Mouse (Mus musculus) heart, postnatal 0 days (tissue): ENCODE results near the gene Crtc1. TPM values are rescaled to one million over a fixed set of nuclear protein-coding genes. Genes with fewer than 3 reads are reported as not detected.

Experiments used
- ATAC-seq: fragments of 200-750 bp; cut with Nextera tagmentation; 2 replicates; pipeline ENCODE4 v1.8.0; 2017; ENCODE audit warnings: low read depth, moderate number of reproducible peaks, moderate library complexity; ENCODE audit not compliant: insufficient read depth
- DNase-seq: peaks from one replicate; pipeline ENCODE4 v3.0.0-alpha.2; 2016; ENCODE audit warnings: low spot score
- H3K27ac ChIP-seq: fragments of 300-500 bp; sonication (generic); 2 replicates; pipeline ENCODE4 v1.5.1; 2014; ENCODE audit warnings: low read depth, mild to moderate bottlenecking
- H3K27me3 ChIP-seq: fragments of 300-500 bp; sonication (generic); 2 replicates; pipeline ENCODE4 v1.6.1; 2014; ENCODE audit warnings: low read length, mixed read lengths; ENCODE audit not compliant: control insufficient read depth, insufficient read depth
- H3K36me3 ChIP-seq: fragments of 300-500 bp; sonication (generic); replicated peaks from 2 replicates; pipeline ENCODE4 v1.6.1; 2014; ENCODE audit warnings: low read length, mixed read lengths; ENCODE audit not compliant: control insufficient read depth, insufficient read depth
- H3K4me1 ChIP-seq: fragments of 300-500 bp; sonication (generic); 2 replicates; pipeline ENCODE4 v1.6.1; 2014; ENCODE audit warnings: antibody characterized with exemption; ENCODE audit not compliant: control insufficient read depth, insufficient read depth
- H3K4me2 ChIP-seq: fragments of 300-500 bp; sonication (generic); 2 replicates; pipeline ENCODE4 v1.6.1; 2014; ENCODE audit warnings: low read depth, mild to moderate bottlenecking, low read length, moderate library complexity
- H3K4me3 ChIP-seq: fragments of 300-500 bp; sonication (generic); 2 replicates; pipeline ENCODE4 v1.5.1; 2014; ENCODE audit warnings: low read depth, low read length
- H3K9ac ChIP-seq: fragments of 300-500 bp; sonication (generic); replicated peaks from 2 replicates; pipeline ENCODE4 v1.6.1; 2014; ENCODE audit warnings: low read depth, low read length, mixed read lengths
- H3K9me3 ChIP-seq: fragments of 300-500 bp; sonication (generic); replicated peaks from 2 replicates; pipeline ENCODE4 v1.6.1; 2016; ENCODE audit warnings: low read length; ENCODE audit not compliant: control insufficient read depth
- CTCF ChIP-seq: IDR thresholded peaks from 2 replicates; pipeline ENCODE4 v1.5.1; 2016; ENCODE audit warnings: antibody characterized with exemption, control low read depth, low read depth
- EP300 ChIP-seq: IDR thresholded peaks from 2 replicates; pipeline ENCODE4 v1.6.1; 2016; ENCODE audit warnings: antibody characterized with exemption, low read depth
- WGBS: fragments of 180-500 bp; shearing (Covaris S2); extraction: QIAGEN DNeasy Blood & Tissue Kit; methylation state at CpG from one replicate; pipeline ENCODE4 v1.1.7; 2014; 5-methylcytosine and 5-hydroxymethylcytosine counted together
- polyA plus RNA-seq: library from polyadenylated mRNA; unstranded; fragments of >200 nt; fragmentation: Nextera tagmentation; extraction: Ambion mirVana; gene quantifications from 2 replicates; pipeline ENCODE4 v1.2.1, GENCODE M21; 2015
- total RNA-seq: library from RNA; depleted of rRNA; stranded (reverse); fragments of >200 nt; gene quantifications from 2 replicates; pipeline ENCODE4 v1.2.3, GENCODE M21; 2014; ENCODE audit warnings: low replicate concordance

The Crtc1 gene
- total and polyA plus RNA-seq, 2 experiments from 2014 or later, result 6.0 to 6.9 TPM

GRCm38 (mm10) chr8:70457882-70458281 is 18.5 kb upstream of the Crtc1 start:
- 89% methylated on average over 6 of the region's 6 CpGs for WGBS
- no peak for ATAC-seq
- H3K27ac ChIP-seq, result no peak overlapping the region

GRCm38 (mm10) chr8:70456996-70457395 is 17.6 kb upstream of the Crtc1 start:
- no peak overlapping the region for H3K4me2 ChIP-seq
- no peak for DNase-seq
- peaks cover 12% of the 10 kb centered on the region for H3K4me1 ChIP-seq
- H3K4me3 ChIP-seq, result no peak overlapping the region
- H3K27me3 ChIP-seq, result 0 out of 2 replicates have a peak, but pooled peaks cover 2% of the 10 kb centered on the region
- no peak overlapping the region for H3K27ac ChIP-seq
- H3K36me3 ChIP-seq, result peaks cover 2% of the 10 kb centered on the region; the same call in 1 of the 2 replicates
- 89% methylated on average over 1 of the region's 1 CpGs for WGBS
- TF ChIP-seq CTCF, result no peak
- no peak for TF ChIP-seq EP300
- H3K9ac ChIP-seq, result no peak overlapping the region
- ATAC-seq, result no peak
- H3K9me3 ChIP-seq, result no peaks in the 10 kb centered on the region

More at GRCm38 (mm10) chr8:70457882-70458281, 18.5 kb upstream of the Crtc1 start:
- H3K4me2 ChIP-seq, result no peak overlapping the region
- no peak for TF ChIP-seq CTCF
- no peak for TF ChIP-seq EP300
- H3K27me3 ChIP-seq, result no peaks in the 10 kb centered on the region
- H3K36me3 ChIP-seq, result no peaks in the 10 kb centered on the region
- no peak overlapping the region for H3K9ac ChIP-seq
- H3K4me3 ChIP-seq, result no peak overlapping the region
- no peak for DNase-seq
- H3K4me1 ChIP-seq, result peaks cover 12% of the 10 kb centered on the region
- no peaks in the 10 kb centered on the region for H3K9me3 ChIP-seq

- H3K36me3 ChIP-seq, result peaks cover 10% of the 10 kb centered on the region
- peaks cover 7% of the 10 kb centered on the region for H3K4me1 ChIP-seq
- H3K27me3 ChIP-seq, result 0 out of 2 replicates have a peak, but pooled peaks cover 10% of the 10 kb centered on the region
- no peak overlapping the region for H3K4me2 ChIP-seq
- peak; percentile 40 for DNase-seq
- no peak overlapping the region for H3K9ac ChIP-seq
- no peak; the same call in 1 of the 2 replicates for ATAC-seq
- 44% methylated on average over 5 of the region's 5 CpGs for WGBS
- no peak overlapping the region for H3K4me3 ChIP-seq
- H3K9me3 ChIP-seq, result no peaks in the 10 kb centered on the region
- H3K27ac ChIP-seq, result peak overlapping the region; percentile 70
- no peak for TF ChIP-seq EP300
- TF ChIP-seq CTCF, result no peak
Observed at GRCm38 (mm10) chr8:70453852-70454251, 14.5 kb upstream of the Crtc1 start.

GRCm38 (mm10) chr8:70452196-70452966 is 13.0 kb upstream of the Crtc1 start:
- Histone ChIP-seq H3K4me2 (no peak overlapping the region), H3K4me3 (no peak overlapping the region), H3K27ac (no peak overlapping the region), H3K27me3 (0 out of 2 replicates have a peak, but pooled peaks cover 10% of the 10 kb centered on the region), H3K9ac (no peak overlapping the region), H3K36me3 (peaks cover 10% of the 10 kb centered on the region), H3K4me1 (peaks cover 7% of the 10 kb centered on the region), H3K9me3 (no peaks in the 10 kb centered on the region)
- ATAC-seq (peak; percentile 16; the same call in 1 of the 2 replicates), DNase-seq (no peak)
- 0 out of 2 replicates have a peak, but pooled peaks have one; percentile 2 for TF ChIP-seq CTCF
- no peak for TF ChIP-seq EP300
- 51% methylated on average over 52 of the region's 52 CpGs for WGBS

GRCm38 (mm10) chr8:70447639-70448420 is 8.5 kb upstream of the Crtc1 start:
- no peak overlapping the region for H3K4me3 ChIP-seq
- no peak overlapping the region for H3K9ac ChIP-seq
- H3K36me3 ChIP-seq, result peaks cover 10% of the 10 kb centered on the region
- 0 out of 2 replicates have a peak, but pooled peaks cover 10% of the 10 kb centered on the region for H3K27me3 ChIP-seq
- DNase-seq (no peak), ATAC-seq (peak; percentile 24; the same call in 1 of the 2 replicates)
- no peak overlapping the region for H3K4me2 ChIP-seq
- H3K27ac ChIP-seq, result no peak overlapping the region; the same call in 1 of the 2 replicates
- no peaks in the 10 kb centered on the region for H3K9me3 ChIP-seq
- whole genome bisulfite sequencing, result 41% methylated on average over 19 of the region's 19 CpGs
- no peaks in the 10 kb centered on the region; the same call in 1 of the 2 replicates for H3K4me1 ChIP-seq
- TF ChIP-seq CTCF (0 out of 2 replicates have a peak, but pooled peaks have one; percentile 10), EP300 (no peak)
